Mouse (Mus musculus): Measurements from ENCODE around the gene Fgb. TPM values are rescaled to one million over a fixed set of nuclear protein-coding genes. Genes with fewer than 3 reads are reported as not detected.

Fgb gene
- total RNA-seq (2012; rRNA removed) (not detected in 2 replicates), total RNA-seq (2014; rRNA removed) (not detected in 2 replicates), polyA plus RNA-seq (2012; ENCODE audit: insufficient read length, low read depth) (not detected in 2 replicates)

DNA sequence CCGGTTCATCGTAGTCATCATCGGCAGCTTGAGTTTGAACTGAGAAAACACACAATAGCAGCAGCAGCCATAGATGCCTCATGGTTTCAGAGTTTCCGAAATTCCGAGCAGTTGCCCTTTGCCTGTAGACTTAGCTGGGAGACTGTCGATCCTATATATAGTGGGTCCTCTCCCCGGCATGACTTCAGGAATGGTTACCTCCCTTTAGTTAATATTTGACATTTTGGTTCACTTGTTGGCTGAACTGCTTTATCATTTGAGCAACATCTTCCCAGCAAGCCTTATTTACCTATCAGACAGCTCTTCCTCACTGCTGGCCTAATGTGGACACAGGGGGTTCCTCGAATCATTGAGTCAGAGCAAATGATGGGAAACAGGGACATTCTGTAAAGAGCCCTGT is at the start of gene Fgb:
Fgb (minus strand) TSS at position 184 of the 400 bp plus-strand sequence.
- H3K4me2 ChIP-seq (ENCODE audit: insufficient read depth, low read depth, poor library complexity, severe bottlenecking), result no peak within 1 kb of the TSS
- no peaks in the 10 kb centered on the region for H3K9me3 ChIP-seq (replicated peaks; ENCODE audit: low read length)
- no peak for DNase-seq (ENCODE audit: extremely low read depth)
- no peak within 1 kb of the TSS for H3K27ac ChIP-seq (ENCODE audit: insufficient read depth, low read depth)
- H3K4me1 ChIP-seq (ENCODE audit: control insufficient read depth in 1 of 2, insufficient read depth in 2 of 2), result peaks cover 0 to 12% of the 10 kb centered on the region in 2 experiments; a peak in 1 of 4 replicates
- dilution Hi-C loops (cut with MboI; ENCODE audit: extremely low pct_ligation_motif_present, extremely low pct_unique_long_range_greater_than_20kb, low sequenced_read_pairs) (no loop called here), in situ Hi-C loops (cut with MboI; ENCODE audit: low pct_ligation_motif_present, low pct_unique_long_range_greater_than_20kb, low sequenced_read_pairs) (loop anchor here (5.0 to 10.0 kb wide), 2 partner anchors 47 to 175 kb away; partner anchors contain the start of gene Rbm46)
- H3K9ac ChIP-seq (ENCODE audit: insufficient read depth, low read depth), result no peak within 1 kb of the TSS
- H3K4me3 ChIP-seq (replicated peaks in 1 of 3; ENCODE audit: low read depth in 2 of 3, low read length in 2 of 3, poor library complexity in 1 of 3), result no peak within 1 kb of the TSS
- H3K36me3 ChIP-seq (replicated peaks in 1 of 2; ENCODE audit: control insufficient read depth in 1 of 2, insufficient read depth in 1 of 2, low read length in 1 of 2), result no peaks in the 10 kb centered on the region
- no peaks in the 10 kb centered on the region for H3K79me2 ChIP-seq (replicated peaks; ENCODE audit: control insufficient read depth, extremely low read depth, insufficient read depth, poor library complexity, severe bottlenecking)
- no peak for TF ChIP-seq RAD21 (IDR thresholded peaks at IDR 0.05; ENCODE audit: low read depth, low read length)
- no peak for TF ChIP-seq ZC3H11A (IDR thresholded peaks at IDR 0.05; ENCODE audit: low read depth, low read length)
- TF ChIP-seq USF1 (IDR thresholded peaks at IDR 0.05; ENCODE audit: low read depth, low read length), result no peak
- TF ChIP-seq ETS1 (conservative IDR thresholded peaks at IDR 0.05; ENCODE audit: low read depth, low read length), result no peak
- TF ChIP-seq SIN3A (IDR thresholded peaks at IDR 0.05; ENCODE audit: low read length), result no peak
- TF ChIP-seq CHD2 (IDR thresholded peaks at IDR 0.05; ENCODE audit: low read length), result no peak
- no peak for TF ChIP-seq MEF2A (IDR thresholded peaks at IDR 0.05; ENCODE audit: borderline replicate concordance, low read depth, low read length)
- no peak for TF ChIP-seq USF2 (conservative IDR thresholded peaks at IDR 0.05; ENCODE audit: low read depth, low read length)
- no peak for TF ChIP-seq ZMIZ1 (IDR thresholded peaks at IDR 0.05; ENCODE audit: low read depth, low read length)
- no peak for TF ChIP-seq ZKSCAN1 (IDR thresholded peaks at IDR 0.05; ENCODE audit: borderline replicate concordance, low read depth, low read length)
- TF ChIP-seq JUND (conservative IDR thresholded peaks at IDR 0.05; ENCODE audit: low read depth, low read length), result no peak
- TF ChIP-seq UBTF (IDR thresholded peaks at IDR 0.05; ENCODE audit: low read depth, low read length), result no peak
- TF ChIP-seq GABPA (IDR thresholded peaks at IDR 0.05; ENCODE audit: insufficient replicate concordance, low read depth, low read length), result no peak
- TF ChIP-seq JUN (IDR thresholded peaks at IDR 0.05; ENCODE audit: insufficient read depth, low read depth, low read length), result no peak
- no peak for TF ChIP-seq MAZ (IDR thresholded peaks at IDR 0.05; ENCODE audit: low read depth, low read length)
- TF ChIP-seq CHD1 (IDR thresholded peaks at IDR 0.05; ENCODE audit: low read depth, low read length), result no peak
- no peak for TF ChIP-seq RCOR1 (conservative IDR thresholded peaks at IDR 0.05; ENCODE audit: low read depth, low read length)
- H3K27me3 ChIP-seq (replicated peaks), result no peaks in the 10 kb centered on the region

DNA sequence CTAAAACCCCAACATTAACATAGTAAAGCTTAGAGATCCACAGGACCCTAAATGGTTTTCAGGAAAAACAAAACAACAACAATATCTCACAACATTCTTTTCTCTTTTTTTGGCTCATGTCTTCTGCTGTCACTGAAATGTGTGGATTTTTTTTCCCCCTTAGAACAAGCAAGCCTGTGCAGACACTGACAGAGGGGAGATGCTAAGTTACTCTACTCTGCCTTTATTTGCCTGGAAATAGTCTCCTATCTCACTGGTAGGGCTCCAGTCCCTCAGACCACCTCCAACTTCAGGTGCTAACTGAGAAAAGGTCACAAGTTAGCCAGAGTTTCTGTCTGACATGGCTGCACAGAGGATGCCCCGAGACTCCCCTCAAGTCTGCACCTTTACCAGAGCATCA is 49.5 kb upstream of the Fgb start:
- Histone ChIP-seq H3K9me3 (replicated peaks; ENCODE audit: low read length) (peaks cover under 1% of the 10 kb centered on the region), H3K27ac (ENCODE audit: insufficient read depth, low read depth) (no peak overlapping the region), H3K4me1 (ENCODE audit: control insufficient read depth in 1 of 2, insufficient read depth in 2 of 2) (no peaks in the 10 kb centered on the region), H3K4me3 (replicated peaks in 1 of 3; ENCODE audit: low read depth in 2 of 3, low read length in 2 of 3, poor library complexity in 1 of 3) (no peak overlapping the region), H3K79me2 (replicated peaks; ENCODE audit: control insufficient read depth, extremely low read depth, insufficient read depth, poor library complexity, severe bottlenecking) (no peaks in the 10 kb centered on the region), H3K27me3 (replicated peaks) (peaks cover 6% of the 10 kb centered on the region), H3K4me2 (ENCODE audit: insufficient read depth, low read depth, poor library complexity, severe bottlenecking) (no peak overlapping the region), H3K36me3 (replicated peaks in 1 of 2; ENCODE audit: control insufficient read depth in 1 of 2, insufficient read depth in 1 of 2, low read length in 1 of 2) (no peaks in the 10 kb centered on the region), H3K9ac (ENCODE audit: insufficient read depth, low read depth) (no peak overlapping the region)
- in situ Hi-C loops (cut with MboI; ENCODE audit: low pct_ligation_motif_present, low pct_unique_long_range_greater_than_20kb, low sequenced_read_pairs) (no loop called here), dilution Hi-C loops (cut with MboI; ENCODE audit: extremely low pct_ligation_motif_present, extremely low pct_unique_long_range_greater_than_20kb, low sequenced_read_pairs) (no loop called here)
- no peak for DNase-seq (ENCODE audit: extremely low read depth)
- TF ChIP-seq MEF2A (IDR thresholded peaks at IDR 0.05; ENCODE audit: borderline replicate concordance, low read depth, low read length) (no peak), TCF12 (IDR thresholded peaks at IDR 0.05; ENCODE audit: low read depth, low read length) (no peak), CHD1 (IDR thresholded peaks at IDR 0.05; ENCODE audit: low read depth, low read length) (no peak), ETS1 (conservative IDR thresholded peaks at IDR 0.05; ENCODE audit: low read depth, low read length) (no peak), MYC (IDR thresholded peaks at IDR 0.05; ENCODE audit: low read depth, low read length) (no peak), UBTF (IDR thresholded peaks at IDR 0.05; ENCODE audit: low read depth, low read length) (no peak), MAX (IDR thresholded peaks at IDR 0.05; ENCODE audit: low read length) (no peak), KAT2A (IDR thresholded peaks at IDR 0.05; ENCODE audit: insufficient replicate concordance, low read length) (no peak), MAFK (IDR thresholded peaks at IDR 0.05; ENCODE audit: insufficient replicate concordance, low read length) (no peak), TBP (conservative IDR thresholded peaks at IDR 0.05; ENCODE audit: low read depth, low read length) (no peak), ZNF384 (IDR thresholded peaks at IDR 0.05; ENCODE audit: low read depth, low read length) (no peak)
